Mouse (Mus musculus) embryonic facial prominence, embryonic 15.5 days (tissue): ENCODE data around the gene Stx1b. TPM values are rescaled to one million over a fixed set of nuclear protein-coding genes. Genes with fewer than 3 reads are reported as not detected.
A peak's percentile ranks its signal among the peaks of the same experiment; 100 is the strongest.

Experiments used
- ATAC-seq: fragments of 200-750 bp; cut with Nextera tagmentation; 2 replicates; pipeline ENCODE4 v1.8.0; 2017; ENCODE audit warnings: low read depth, moderate TSS enrichment; ENCODE audit not compliant: insufficient number of reproducible peaks, low FRiP score, low TSS enrichment
- H3K27ac ChIP-seq: fragments of 300-500 bp; sonication (generic); replicated peaks from 2 replicates; pipeline ENCODE4 v1.5.1; 2015; ENCODE audit warnings: mild to moderate bottlenecking, inconsistent platforms
- H3K27me3 ChIP-seq: fragments of 300-500 bp; sonication (generic); 2 replicates; pipeline ENCODE4 v1.6.1; 2015; ENCODE audit warnings: inconsistent platforms
- H3K36me3 ChIP-seq: fragments of 300-500 bp; sonication (generic); 2 replicates; pipeline ENCODE4 v1.6.1; 2015; ENCODE audit warnings: mild to moderate bottlenecking, inconsistent platforms
- H3K4me1 ChIP-seq: fragments of 300-500 bp; sonication (generic); 2 replicates; pipeline ENCODE4 v1.6.1; 2015; ENCODE audit warnings: inconsistent platforms
- H3K4me2 ChIP-seq: fragments of 300-500 bp; sonication (generic); replicated peaks from 2 replicates; pipeline ENCODE4 v1.6.1; 2015; ENCODE audit warnings: mild to moderate bottlenecking, inconsistent platforms
- H3K4me3 ChIP-seq: fragments of 300-500 bp; sonication (generic); replicated peaks from 2 replicates; pipeline ENCODE4 v1.5.1; 2015; ENCODE audit warnings: mild to moderate bottlenecking, inconsistent platforms
- H3K9ac ChIP-seq: fragments of 300-500 bp; sonication (generic); 2 replicates; pipeline ENCODE4 v1.6.1; 2015; ENCODE audit warnings: inconsistent platforms
- H3K9me3 ChIP-seq: fragments of 300-500 bp; sonication (generic); replicated peaks from 2 replicates; pipeline ENCODE4 v1.6.1; 2016; ENCODE audit warnings: inconsistent platforms
- WGBS: fragments of 180-500 bp; shearing (Covaris S2); methylation state at CpG from one replicate; pipeline ENCODE4 v1.1.7; 2015; 5-methylcytosine and 5-hydroxymethylcytosine counted together
- polyA plus RNA-seq: library from polyadenylated mRNA; unstranded; fragments of >200 nt; fragmentation: Nextera tagmentation; extraction: Ambion mirVana; gene quantifications from 2 replicates; pipeline ENCODE4 v1.2.1, GENCODE M21; 2015

Stx1b gene
- polyA plus RNA-seq, 1 experiment from 2014 or later = 6.9 TPM

DNA sequence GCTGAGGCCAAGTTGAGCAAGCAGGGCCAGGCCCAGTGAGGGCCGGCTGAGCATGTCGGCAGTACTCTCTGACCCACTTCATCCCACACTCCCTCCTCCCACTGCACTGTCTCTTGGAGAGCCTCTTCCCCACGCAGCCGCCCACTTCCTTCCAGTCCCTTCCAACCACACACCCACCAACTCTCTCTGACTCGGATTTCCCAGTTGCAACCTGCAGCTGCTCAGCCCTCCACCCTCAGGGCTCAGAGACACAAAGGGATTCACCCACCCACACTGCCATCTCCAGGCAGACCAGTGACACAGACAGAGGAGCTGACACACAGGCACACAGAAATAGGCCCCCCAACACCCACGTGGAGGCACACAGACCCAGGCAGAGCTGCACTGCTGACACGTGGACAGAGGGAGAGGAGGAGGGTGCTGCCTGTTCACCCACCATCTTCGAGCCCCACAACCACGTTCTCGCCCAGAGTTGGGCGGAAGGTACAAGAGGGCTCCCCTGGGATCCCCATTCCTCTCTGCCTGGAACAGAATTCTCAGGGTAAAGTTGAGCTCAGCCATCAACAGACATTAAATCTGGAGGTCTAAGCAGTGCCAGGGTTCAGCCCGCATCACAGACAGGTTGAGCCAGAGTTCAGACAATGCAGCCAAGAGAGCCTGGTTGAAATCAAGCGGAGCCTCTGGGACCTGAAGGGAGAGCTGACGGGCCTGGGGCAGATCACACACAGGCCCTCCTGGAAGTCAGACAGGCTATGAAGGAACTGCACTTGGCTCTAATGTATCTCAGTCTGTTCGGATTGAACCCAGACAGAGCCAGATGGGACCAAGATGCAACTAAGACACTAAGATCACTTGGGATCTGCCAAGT, 8.2 kb downstream of the Stx1b start:
- H3K9ac ChIP-seq = no peak overlapping the region
- ATAC-seq = peak; percentile 41; the same call in 1 of the 2 replicates
- 46% methylated on average over 15 of the region's 15 CpGs for WGBS

DNA sequence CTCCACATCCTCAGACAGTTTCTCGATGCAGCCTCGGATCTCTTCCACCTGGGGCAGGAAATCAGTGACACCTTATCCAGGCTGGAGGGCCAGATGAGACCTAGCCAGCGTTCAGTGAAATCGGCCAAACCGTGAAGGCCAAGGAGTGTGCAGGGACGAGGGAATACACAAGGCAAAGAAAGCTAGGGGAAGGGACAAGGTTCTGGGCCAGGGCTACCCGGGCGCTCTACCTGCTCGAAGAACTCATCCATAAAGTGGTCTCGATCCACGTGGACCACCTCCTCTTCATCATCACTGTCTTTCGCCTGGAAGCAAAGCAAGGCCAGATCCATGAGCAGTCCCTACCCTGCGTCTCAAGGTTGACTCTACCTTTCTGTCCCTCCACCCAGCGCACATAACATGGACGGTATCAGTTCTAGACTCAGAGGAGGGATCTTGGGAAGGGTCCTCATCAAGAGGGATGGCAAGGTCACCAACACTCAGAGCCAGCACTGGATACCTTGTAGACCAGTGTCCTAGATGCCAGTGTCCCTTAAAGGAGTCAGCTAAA, 9.2 kb downstream of the Stx1b start:
- peaks cover 11% of the 10 kb centered on the region; the same call in 1 of the 2 replicates for H3K4me1 ChIP-seq
- 92% methylated on average over 15 of the region's 15 CpGs for WGBS
- no peak for ATAC-seq
- no peak overlapping the region for H3K4me2 ChIP-seq
- H3K9me3 ChIP-seq = no peaks in the 10 kb centered on the region
- H3K36me3 ChIP-seq = peaks cover 14% of the 10 kb centered on the region
- no peak overlapping the region for H3K27ac ChIP-seq
- no peak overlapping the region for H3K4me3 ChIP-seq
- H3K9ac ChIP-seq = no peak overlapping the region
- no peaks in the 10 kb centered on the region for H3K27me3 ChIP-seq

More for the DNA sequence above, 8.2 kb downstream of the Stx1b start:
- Histone ChIP-seq H3K4me2 (no peak overlapping the region), H3K27ac (peak overlapping the region; percentile 45; the same call in 1 of the 2 replicates), H3K9me3 (no peaks in the 10 kb centered on the region), H3K27me3 (no peaks in the 10 kb centered on the region), H3K4me1 (peaks cover 14% of the 10 kb centered on the region; the same call in 1 of the 2 replicates), H3K36me3 (peaks cover 7% of the 10 kb centered on the region), H3K4me3 (no peak overlapping the region)

DNA sequence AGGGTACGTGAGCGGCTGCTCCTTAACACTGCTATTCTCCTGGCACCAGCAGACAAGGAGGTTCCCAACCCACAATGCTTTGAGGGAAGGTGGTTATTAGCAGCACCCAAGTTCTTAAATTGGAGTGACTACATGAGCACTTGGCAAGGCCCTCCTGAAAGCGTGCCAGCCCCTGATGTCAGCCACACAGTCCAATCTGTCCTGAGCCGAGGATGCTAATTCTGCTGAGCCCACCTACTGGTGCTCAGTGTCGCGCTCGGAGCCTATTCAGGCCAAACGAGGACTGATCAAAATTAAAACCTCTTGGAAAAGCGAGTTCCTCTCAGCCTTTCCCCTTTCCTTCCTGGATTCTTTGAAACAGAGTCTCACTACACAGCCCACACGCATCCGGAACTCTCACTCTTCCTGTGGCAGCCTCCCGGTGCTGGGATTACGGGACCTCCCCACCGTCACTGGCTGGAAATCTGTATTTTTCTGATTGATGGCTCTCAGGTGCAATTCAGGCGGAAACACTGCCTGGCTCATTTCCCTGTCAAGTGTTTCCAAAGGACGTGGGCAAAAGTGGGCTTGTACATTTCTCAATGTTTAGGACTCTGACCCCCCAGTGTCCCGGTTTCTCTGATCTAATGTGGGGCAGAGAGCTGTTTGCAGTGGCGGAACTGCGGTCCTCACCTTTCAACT, 10.0 kb downstream of the Stx1b start:
- Histone ChIP-seq H3K4me1 (peaks cover 11% of the 10 kb centered on the region; the same call in 1 of the 2 replicates), H3K9ac (no peak overlapping the region), H3K27ac (no peak overlapping the region), H3K9me3 (no peaks in the 10 kb centered on the region), H3K27me3 (no peaks in the 10 kb centered on the region), H3K4me3 (no peak overlapping the region), H3K4me2 (no peak overlapping the region), H3K36me3 (peaks cover 18% of the 10 kb centered on the region)
- 80% methylated on average over 19 of the region's 19 CpGs for WGBS
- no peak for ATAC-seq

DNA sequence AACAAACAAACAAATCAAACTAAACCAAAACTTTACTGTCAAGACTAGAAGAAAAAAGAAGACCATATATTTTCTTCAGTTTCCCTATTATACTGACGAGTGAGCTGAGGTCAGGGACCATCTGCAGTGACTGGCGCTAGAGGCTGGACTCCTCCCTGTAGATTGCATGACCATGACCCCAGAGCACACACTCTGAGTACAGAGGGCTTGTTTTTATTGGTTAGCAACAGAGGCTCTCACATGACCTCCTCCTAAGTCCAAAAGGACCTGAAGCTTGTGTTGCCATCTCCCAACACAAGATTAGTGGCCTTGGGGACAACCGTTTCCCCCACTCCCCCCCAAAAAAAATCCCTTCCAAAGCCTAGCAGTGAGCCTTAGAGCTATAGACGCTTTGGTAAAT, 10.5 kb downstream of the Stx1b start:
- Histone ChIP-seq H3K27me3 (no peaks in the 10 kb centered on the region), H3K9me3 (no peaks in the 10 kb centered on the region), H3K4me2 (no peak overlapping the region), H3K4me1 (peaks cover 11% of the 10 kb centered on the region; the same call in 1 of the 2 replicates), H3K27ac (no peak overlapping the region), H3K36me3 (peaks cover 18% of the 10 kb centered on the region), H3K9ac (no peak overlapping the region), H3K4me3 (no peak overlapping the region)
- no peak for ATAC-seq
- WGBS = 75% methylated on average over 4 of the region's 4 CpGs

DNA sequence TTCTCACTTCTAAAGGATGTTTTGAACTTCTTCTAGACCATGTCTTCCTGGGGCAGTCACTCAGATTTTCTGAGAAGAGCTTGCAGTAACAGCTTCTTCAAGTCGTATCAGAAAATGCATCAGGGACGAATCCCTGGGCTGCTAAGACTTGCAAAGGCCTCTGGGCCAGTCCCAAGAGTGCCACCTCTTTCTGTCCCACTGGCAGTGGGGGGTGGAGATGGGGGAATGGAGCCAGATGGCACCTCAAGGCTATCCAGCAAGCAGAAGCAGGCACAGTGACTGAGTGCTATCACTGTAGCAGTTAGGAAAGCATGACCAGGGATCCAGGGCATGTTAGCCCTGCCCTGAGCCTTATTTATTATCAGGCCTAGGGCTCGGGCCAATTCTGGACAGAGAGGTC, 12.1 kb downstream of the Stx1b start:
- no peak for ATAC-seq
- Histone ChIP-seq H3K4me2 (no peak overlapping the region), H3K27me3 (no peaks in the 10 kb centered on the region), H3K4me1 (peaks cover 11% of the 10 kb centered on the region; the same call in 1 of the 2 replicates), H3K27ac (no peak overlapping the region), H3K9me3 (no peaks in the 10 kb centered on the region), H3K9ac (no peak overlapping the region), H3K36me3 (peaks cover 24% of the 10 kb centered on the region), H3K4me3 (no peak overlapping the region)
- WGBS = 80% methylated on average over 3 of the region's 3 CpGs

DNA sequence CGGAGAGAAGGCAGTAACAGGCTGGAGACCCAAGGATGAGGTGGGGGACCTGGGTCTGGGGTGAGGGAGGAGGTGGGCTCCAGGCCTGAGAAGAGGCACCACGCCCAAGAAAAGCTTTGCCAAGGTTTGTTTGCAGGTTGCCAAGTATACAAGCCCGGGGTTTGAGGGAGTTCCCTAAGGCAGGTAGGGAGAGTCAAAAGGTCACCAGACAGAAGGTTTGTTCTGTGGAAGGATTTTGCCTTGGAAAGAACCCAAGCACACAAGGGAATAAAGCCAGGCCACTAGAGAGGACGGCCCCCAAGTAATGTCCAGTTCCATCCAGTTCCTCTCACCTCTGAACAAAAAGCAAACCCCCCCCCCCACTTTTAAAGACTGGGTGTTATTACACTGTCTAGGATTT, 13.1 kb downstream of the Stx1b start:
- no peak overlapping the region for H3K27ac ChIP-seq
- 78% methylated on average over 4 of the region's 4 CpGs for WGBS
- H3K36me3 ChIP-seq = peaks cover 24% of the 10 kb centered on the region
- no peak for ATAC-seq
- no peak overlapping the region for H3K4me3 ChIP-seq
- H3K4me2 ChIP-seq = no peak overlapping the region
- no peaks in the 10 kb centered on the region for H3K27me3 ChIP-seq
- H3K9ac ChIP-seq = no peak overlapping the region
- peaks cover 8% of the 10 kb centered on the region; the same call in 1 of the 2 replicates for H3K4me1 ChIP-seq
- no peaks in the 10 kb centered on the region for H3K9me3 ChIP-seq

DNA sequence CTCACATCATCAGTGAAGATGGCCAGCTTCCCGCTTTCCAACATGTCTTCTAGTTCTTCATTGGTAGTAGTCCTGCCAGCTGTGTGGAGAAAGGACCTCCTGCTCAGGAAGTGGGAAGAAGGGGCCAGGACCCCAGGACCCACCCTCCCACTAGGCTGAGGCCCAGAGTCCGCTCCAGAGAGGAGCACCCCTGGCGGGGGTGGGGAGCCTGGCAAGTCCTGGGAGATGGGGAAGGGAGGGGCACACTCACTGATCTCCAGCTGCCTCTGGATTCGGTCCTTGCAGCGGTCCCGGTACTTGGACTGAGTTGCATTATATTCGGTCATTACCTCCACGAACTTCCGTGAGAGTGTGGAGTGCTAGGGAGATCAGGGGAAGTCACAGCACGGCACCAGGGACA, 13.7 kb downstream of the Stx1b start:
- H3K27ac ChIP-seq = no peak overlapping the region
- H3K36me3 ChIP-seq = peaks cover 24% of the 10 kb centered on the region
- ATAC-seq = no peak
- H3K4me2 ChIP-seq = no peak overlapping the region
- no peak overlapping the region for H3K9ac ChIP-seq
- WGBS = 80% methylated on average over 10 of the region's 10 CpGs
- no peak overlapping the region for H3K4me3 ChIP-seq
- peaks cover 2% of the 10 kb centered on the region; the same call in 1 of the 2 replicates for H3K4me1 ChIP-seq
- no peaks in the 10 kb centered on the region for H3K27me3 ChIP-seq
- H3K9me3 ChIP-seq = no peaks in the 10 kb centered on the region

DNA sequence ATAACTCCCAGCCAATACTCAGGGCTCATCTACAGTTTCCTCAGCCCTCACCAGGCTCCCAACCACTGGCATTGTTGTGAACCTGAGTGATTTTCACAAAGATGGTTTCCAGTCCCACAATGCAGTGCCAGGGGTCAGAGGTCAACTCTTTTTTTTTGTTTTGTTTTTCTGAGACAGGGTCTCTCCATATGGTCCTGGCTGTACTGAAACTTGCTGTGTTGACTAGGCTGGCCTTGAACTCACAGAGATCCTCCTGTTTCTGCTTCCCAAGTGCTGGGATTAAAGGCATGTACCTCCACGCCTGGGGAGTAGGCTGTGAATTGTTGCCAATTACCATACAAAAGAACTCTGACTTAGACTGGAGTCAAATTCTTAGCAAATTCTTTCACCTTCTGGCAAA, 14.5 kb downstream of the Stx1b start:
- Histone ChIP-seq H3K9ac (no peak overlapping the region), H3K4me1 (no peaks in the 10 kb centered on the region; the same call in 1 of the 2 replicates), H3K27me3 (no peaks in the 10 kb centered on the region), H3K4me3 (no peak overlapping the region), H3K9me3 (no peaks in the 10 kb centered on the region), H3K36me3 (peaks cover 24% of the 10 kb centered on the region), H3K27ac (no peak overlapping the region), H3K4me2 (no peak overlapping the region)
- WGBS = 90% methylated on average over 1 of the region's 1 CpGs
- no peak for ATAC-seq

DNA sequence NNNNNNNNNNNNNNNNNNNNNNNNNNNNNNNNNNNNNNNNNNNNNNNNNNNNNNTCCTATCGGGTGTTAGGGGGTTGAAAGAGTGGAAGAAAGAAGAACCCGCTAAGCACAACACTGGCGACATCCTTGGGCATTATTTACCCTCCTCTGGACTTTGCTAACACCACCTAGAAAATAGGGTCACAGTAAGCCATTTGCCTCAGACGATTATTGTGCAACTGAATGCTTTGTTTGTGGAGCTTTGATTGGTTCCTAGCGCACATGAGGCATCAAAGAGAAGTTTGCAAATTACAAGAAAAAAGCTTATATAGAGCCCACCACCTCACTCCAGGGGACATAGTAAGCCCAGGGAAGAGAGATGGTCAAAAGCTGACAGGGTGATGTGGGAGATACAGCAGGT, 15.5 kb downstream of the Stx1b start:
- Histone ChIP-seq H3K9me3 (no peaks in the 10 kb centered on the region), H3K27me3 (no peaks in the 10 kb centered on the region), H3K4me3 (no peak overlapping the region), H3K4me2 (no peak overlapping the region), H3K4me1 (no peaks in the 10 kb centered on the region; the same call in 1 of the 2 replicates), H3K36me3 (peaks cover 27% of the 10 kb centered on the region), H3K27ac (no peak overlapping the region), H3K9ac (no peak overlapping the region)
- no peak for ATAC-seq
- WGBS = 75% methylated on average over 5 of the region's 5 CpGs

DNA sequence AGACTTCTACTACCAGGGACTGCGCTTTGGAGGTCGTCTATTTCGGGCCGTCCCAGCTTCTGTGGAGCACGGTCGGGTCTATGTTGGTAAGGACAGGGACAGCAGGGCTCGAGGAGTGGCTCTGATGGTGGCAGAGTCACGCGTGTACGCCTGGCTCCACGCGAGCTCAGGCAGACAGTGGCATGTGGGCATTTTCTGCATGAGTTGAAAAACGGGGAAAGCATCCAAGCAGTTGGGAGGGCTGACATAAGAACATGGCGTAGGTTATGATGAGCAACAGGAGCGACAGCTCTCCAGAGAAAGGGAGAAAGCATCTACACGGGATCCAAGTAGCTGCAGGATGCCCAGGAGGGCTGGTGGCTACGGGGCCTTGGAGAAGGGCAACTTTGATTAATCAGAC, 22.0 kb downstream of the Stx1b start:
- H3K4me1 ChIP-seq = peaks cover 14% of the 10 kb centered on the region
- H3K9me3 ChIP-seq = no peaks in the 10 kb centered on the region
- no peak overlapping the region for H3K4me2 ChIP-seq
- no peak overlapping the region for H3K4me3 ChIP-seq
- ATAC-seq = no peak
- H3K9ac ChIP-seq = no peak overlapping the region
- H3K36me3 ChIP-seq = peaks cover 57% of the 10 kb centered on the region
- no peak overlapping the region for H3K27ac ChIP-seq
- no peaks in the 10 kb centered on the region for H3K27me3 ChIP-seq
- 92% methylated on average over 17 of the region's 17 CpGs for WGBS

DNA sequence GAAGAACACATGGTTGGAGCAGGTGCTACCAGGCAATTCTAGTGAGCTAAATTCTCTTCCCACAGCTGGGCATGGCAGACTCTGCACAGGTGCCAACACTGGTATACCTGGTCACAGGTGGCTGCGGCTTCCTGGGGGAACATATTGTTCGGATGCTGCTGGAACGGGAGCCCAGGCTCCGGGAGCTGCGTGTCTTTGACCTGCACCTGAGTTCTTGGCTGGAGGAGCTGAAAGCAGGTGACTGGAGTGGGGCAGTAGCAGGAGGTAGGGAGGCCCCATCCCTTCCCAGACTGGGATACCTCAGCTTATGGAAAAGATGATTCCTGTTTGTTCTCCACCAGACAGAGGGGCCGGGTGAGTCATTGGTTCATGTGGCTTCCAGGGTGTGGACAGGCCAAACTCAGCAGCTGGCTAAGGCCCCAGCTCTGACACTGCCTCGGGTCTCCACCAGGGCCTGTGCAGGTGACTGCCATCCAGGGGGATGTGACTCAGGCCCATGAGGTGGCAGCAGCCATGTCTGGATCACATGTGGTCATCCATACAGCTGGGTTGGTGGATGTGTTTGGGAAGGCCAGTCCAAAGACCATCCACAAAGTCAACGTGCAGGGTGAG, 23.2 kb downstream of the Stx1b start:
- Histone ChIP-seq H3K9ac (no peak overlapping the region), H3K4me2 (peak overlapping the region; percentile 49), H3K27ac (peak overlapping the region; percentile 69), H3K36me3 (peaks cover 69% of the 10 kb centered on the region), H3K4me1 (peaks cover 14% of the 10 kb centered on the region), H3K4me3 (peak overlapping the region; percentile 35), H3K9me3 (no peaks in the 10 kb centered on the region), H3K27me3 (no peaks in the 10 kb centered on the region)
- 90% methylated on average over 8 of the region's 8 CpGs for WGBS
- ATAC-seq = no peak
